Mouse (Mus musculus) megakaryocyte progenitor cell, adult 5-6 weeks (primary cell): ENCODE measurements around the gene Gpr173. TPM values are rescaled to one million over a fixed set of nuclear protein-coding genes. Genes with fewer than 3 reads are reported as not detected.
"Not testable (repeated sequence)": the region's sequence is repeated elsewhere in the genome, so short reads cannot be mapped to it uniquely, and the experiment has no call there.

ENCODE experiments used
- ATAC-seq: replicated peaks from 2 replicates; pipeline ENCODE4 v1.8.0; 2016; ENCODE audit warnings: mild to moderate bottlenecking, moderate TSS enrichment, inconsistent platforms; ENCODE audit not compliant: poor library complexity
- total RNA-seq, 2 experiments: library from RNA; stranded (forward) in 1 of 2; stranded (reverse) in 1 of 2; fragments of 157-497, 149-512 nt in 1 of 2; fragments of 200-1000 nt in 1 of 2; gene quantifications; 2 replicates each; pipeline versions ENCODE4 v1.2.3 to v1.2.4; 2015 to 2017

Gpr173 gene
- total RNA-seq (2015) (not detected in 2 replicates), total RNA-seq (2017) (not detected in 2 replicates)

DNA sequence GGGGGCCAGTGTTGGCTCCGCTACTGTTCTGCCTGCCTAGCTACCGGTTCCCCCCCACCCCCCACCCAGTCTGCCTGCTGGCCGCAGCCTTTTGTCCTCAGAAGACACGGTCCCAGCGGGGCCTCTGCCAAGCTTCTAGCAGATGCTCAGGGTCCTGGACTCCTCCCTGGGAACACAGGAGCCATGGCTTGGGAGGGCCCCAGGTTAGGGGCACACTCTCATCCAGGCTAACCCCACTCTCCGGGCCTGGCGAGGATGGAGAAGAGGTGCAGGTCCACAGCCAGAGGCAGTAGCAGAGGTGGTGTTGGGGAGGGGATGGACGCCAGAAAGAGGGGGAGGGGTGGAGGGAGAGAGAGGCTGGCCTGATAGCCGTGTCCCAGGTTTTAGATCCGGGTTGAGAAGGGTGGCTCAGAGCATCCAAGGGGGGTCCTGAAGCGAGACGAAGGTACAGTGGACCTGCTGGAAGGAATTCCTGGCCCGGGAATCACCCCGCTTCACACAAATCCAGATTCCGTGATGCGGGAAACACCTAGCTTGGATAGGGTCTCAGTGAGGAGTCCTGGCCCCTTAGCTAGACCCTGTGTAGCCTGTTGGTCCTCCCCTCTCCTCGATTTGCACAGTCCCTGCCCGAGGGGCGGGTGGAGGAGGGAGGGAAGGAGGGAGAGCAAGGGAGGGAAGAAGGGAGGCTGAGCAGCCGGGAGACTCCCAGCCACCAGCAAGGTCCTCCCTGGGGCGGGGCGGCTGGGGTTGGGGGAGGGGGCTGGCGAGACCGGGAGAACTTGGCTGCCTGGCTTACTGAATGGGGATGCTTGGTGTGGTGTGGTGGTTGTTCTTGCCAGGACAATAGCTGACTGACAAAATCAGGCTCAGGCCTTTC lies at the start of gene Gpr173:
Gpr173 (minus strand) TSS at position 308 of the 877 bp plus-strand sequence.
- ATAC-seq = no peak

DNA sequence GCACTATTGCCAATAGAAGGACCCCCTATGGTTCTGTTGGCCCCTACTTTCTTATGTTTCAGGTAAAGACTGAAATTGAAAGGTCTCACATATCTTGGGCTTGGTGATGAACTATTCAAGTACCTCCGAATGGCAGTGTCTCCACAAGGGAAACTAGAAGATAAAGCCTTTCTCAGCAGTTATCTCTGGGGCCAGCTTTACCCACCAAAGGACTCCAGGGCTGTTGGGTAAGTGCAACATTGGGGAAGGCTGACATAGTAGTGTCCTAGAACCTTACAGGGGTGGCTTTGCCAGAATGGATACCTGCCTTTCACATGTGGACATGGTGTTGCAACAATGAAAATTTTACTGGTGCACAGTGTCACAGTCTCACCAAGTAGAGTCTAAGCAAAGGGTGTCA lies 34.7 kb upstream of the Gpr173 start:
- ATAC-seq = 0 out of 2 replicates have a peak, but pooled peaks have one; percentile 20

DNA sequence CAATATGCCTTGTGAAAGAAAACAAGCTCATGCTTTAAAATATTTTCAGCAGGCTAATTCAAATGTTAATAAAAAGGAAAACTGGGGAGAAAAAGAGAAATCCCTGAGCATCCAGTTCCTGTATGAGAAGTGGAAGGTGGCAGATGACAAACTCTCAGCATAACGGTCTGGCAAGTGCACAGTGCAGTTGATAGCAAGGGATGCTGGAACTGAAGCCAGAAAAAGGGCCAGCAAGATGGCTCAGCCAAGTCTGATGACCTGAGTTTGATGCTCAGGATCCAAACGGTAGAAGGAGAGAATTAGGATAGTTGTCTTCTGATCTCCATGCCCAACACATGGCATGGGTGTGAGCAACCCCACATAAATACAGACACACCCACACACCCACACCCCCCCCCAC lies 31.6 kb upstream of the Gpr173 start:
- ATAC-seq = no peak

GRCm38 (mm10) chrX:152368054-152368396 lies 479 bp downstream of the Gpr173 start:
- ATAC-seq = no peak

GRCm38 (mm10) chrX:152366418-152366817 lies 2.1 kb downstream of the Gpr173 start:
- no peak for ATAC-seq

- ATAC-seq = peak; percentile 99
Observed at GRCm38 (mm10) chrX:152352553-152353153, 15.9 kb downstream of the Gpr173 start.

GRCm38 (mm10) chrX:152347041-152347440 lies 21.5 kb downstream of the Gpr173 start:
- no peak for ATAC-seq

- ATAC-seq = no peak
Observed at GRCm38 (mm10) chrX:152346587-152346986, 21.9 kb downstream of the Gpr173 start.

DNA sequence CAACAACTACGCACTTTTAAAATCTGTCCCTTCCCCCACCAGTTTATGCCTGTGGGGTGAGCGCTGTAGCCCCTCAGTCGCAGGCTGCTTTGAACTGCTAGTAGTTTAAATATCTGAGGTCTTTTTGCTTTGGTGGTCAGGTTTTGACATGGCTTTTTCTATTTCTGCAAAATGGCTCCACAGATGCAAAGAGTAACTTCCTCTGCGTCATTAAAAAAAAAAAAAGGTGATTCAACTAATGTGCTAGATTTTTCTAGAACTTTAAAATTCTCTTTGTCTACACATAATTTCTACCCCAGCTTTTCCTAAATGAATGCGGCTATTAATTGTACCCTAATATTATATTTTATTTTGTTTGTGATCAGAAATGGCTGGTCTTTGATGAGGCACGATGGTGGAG lies 25.6 kb downstream of the Gpr173 start:
- ATAC-seq = no peak

GRCm38 (mm10) chrX:152342358-152342901 lies 26.1 kb downstream of the Gpr173 start, which contains the start of gene Tspyl2:
TSS of gene Tspyl2 (minus strand) at chrX:152342425.
- ATAC-seq = peak; percentile 98

DNA sequence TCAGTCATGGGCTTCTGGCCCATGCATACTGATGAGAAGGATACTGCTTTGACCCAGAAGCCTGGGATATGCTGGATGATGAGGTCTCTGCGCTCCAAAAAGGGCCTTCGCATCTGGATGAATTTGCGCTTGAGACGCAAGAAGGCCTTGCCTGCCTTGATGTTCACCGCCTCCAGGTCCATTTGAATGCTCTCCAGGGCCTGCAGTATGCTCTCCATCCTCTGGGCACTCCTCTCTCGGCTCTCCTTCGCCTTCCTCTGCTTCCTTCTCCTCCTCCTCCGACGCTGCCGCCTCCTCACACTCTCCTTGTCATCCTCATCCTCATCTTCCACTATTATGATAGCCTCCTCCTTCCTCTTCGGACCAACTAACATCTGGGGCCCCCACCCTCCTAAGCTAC lies 27.0 kb downstream of the Gpr173 start:
- ATAC-seq = no peak

- peak; percentile 99 for ATAC-seq
Observed at GRCm38 (mm10) chrX:152336546-152337332, 31.8 kb downstream of the Gpr173 start.

GRCm38 (mm10) chrX:152336123-152336522 lies 32.4 kb downstream of the Gpr173 start:
- not testable (repeated sequence) for ATAC-seq

DNA sequence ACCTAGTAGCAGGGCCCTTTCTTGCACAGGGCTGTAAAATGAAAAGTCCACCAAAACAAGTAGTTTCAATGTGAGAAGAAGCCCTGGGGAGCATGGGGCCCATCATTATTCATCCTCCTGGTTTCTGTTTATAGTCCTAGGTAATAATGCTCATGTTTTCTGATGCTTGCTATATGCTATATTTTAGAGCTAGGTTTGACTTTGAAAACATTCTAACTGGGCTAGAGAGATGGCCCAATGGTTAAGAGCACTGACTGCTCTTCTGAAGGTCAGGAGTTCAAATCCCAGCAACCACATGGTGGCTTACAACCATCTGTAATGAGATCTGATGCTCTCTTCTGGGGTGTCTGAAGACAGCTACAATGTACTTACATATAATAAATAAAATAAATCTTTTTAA lies 39.1 kb downstream of the Gpr173 start:
- not testable (repeated sequence) for ATAC-seq

- ATAC-seq = no peak
Observed at GRCm38 (mm10) chrX:152327689-152328052, 40.8 kb downstream of the Gpr173 start.

- peak; percentile 99 for ATAC-seq
Observed at GRCm38 (mm10) chrX:152326996-152327688, 41.4 kb downstream of the Gpr173 start, which contains the start of gene Kantr. TSS of gene Kantr (minus strand) at chrX:152327495.

DNA sequence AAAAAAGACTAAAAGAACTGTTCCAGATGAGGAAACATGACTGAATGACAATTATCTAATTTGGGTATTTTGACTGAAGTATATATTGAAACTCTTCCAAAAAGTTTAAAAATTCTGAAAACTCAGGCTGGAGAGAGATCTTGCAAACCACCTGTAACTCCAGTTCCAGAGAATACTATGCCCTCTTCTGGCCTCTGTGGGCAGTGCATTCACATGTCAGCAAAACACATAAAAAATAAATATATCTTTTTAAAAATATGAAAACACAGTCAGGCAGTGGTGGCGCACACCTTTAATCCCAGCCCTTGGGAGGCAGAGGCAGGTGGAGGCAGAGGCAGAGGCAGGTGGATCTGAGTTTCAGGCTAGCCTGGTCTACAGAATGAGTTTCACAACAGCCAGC lies 44.9 kb downstream of the Gpr173 start:
- ATAC-seq = peak; percentile 24; the same call in 1 of the 2 replicates

DNA sequence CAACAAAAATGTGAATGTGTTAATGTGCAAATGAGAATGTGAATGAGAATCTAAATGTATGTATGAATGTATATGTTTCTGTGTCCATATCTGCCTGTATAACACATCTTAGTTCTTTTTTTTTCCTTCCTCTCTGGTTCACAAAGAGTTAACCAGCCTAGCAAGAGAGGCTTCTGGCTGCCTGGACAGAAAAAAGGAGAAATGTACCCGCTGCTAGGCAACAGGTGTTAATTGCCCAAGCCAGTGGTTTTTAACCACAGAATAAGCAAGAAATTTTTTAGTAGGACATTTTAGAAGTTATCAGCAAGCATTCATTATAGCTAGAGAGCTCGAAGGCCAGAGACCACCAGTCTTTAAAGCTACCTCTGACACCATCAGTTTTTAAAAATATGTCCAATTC lies 45.7 kb downstream of the Gpr173 start:
- ATAC-seq = peak; percentile 49

- no peak for ATAC-seq
Observed at GRCm38 (mm10) chrX:152320535-152320934, 48.0 kb downstream of the Gpr173 start.

- ATAC-seq = peak; percentile 88
Observed at GRCm38 (mm10) chrX:152307942-152308341, 60.6 kb downstream of the Gpr173 start.
